In the genomic region with DNA sequence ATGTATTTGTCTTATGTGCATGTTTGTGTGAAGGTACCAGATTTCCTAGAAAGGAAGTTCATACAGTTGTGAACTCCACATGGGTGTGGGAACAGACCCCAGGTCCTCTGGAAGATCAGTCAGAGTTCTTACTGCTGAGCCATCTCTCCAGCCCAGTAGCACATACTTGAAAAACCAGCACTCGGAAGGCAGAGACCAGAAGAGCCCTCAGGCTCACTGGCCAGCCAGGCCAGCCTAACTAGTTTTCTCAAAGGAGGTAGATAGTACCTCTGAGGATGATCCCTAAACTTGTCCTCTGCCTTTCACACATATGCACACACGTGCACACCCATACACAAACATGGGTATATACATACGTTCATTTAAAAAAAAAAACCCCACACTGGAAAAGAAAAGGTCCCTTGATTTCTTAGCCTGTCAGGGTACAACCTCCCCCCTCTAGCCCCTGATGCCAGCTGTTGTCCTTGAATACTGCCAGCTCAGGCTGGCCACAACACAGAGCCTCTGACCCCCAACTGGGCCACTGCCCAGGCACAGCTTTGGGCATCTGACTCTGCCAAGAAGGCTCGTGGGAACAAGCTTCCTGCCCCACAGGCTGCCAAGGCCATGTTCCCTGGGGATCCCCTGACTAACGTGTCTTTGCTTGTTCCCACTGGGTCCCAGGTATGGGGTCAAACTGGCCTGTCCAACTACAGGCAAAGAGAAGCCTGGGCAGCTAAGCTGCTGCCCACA, we compare ENCODE assay signal across 9 mouse cellular contexts. TPM values are rescaled to one million over a fixed set of nuclear protein-coding genes. Genes with fewer than 3 reads are reported as not detected.
DNase-seq lines count a peak whose midpoint lies in the region; ATAC-seq and TF ChIP-seq lines count a peak whose summit lies in the region.
"Had no signal": no experiment of that assay in that cellular context is flagged by ENCODE, and none has a peak within 500 bp of the region (broad histone marks: within the 10 kb centered on the region; RNA-seq: fewer than 3 reads in every experiment).

No protein-coding gene starts in this region.

- TF ChIP-seq CTCF in heart, adult 2 months (IDR thresholded peaks at IDR 0.05) = no peak

- peak; percentile 33 for DNase-seq in kidney, postnatal 10 days
- DNase-seq in kidney, adult 18-20 months = no peak
- DNase-seq in adrenal gland, postnatal 36 days = peak; percentile 89 to 91
- DNase-seq in heart, adult 2 months = peak; percentile 72 to 83
- DNase-seq in left cerebral cortex, adult 9 months (ENCODE audit: low spot score in 2 of 2) = peak; percentile 23 to 47
- no peak for DNase-seq in MN1 (ENCODE audit: low spot score)

- TF ChIP-seq POLR2A in heart, adult 2 months (IDR thresholded peaks at IDR 0.05; ENCODE audit: insufficient read depth, low read depth, low read length) = no peak

- H3K27ac ChIP-seq in heart, adult 2 months = peak overlapping the region; percentile 27
- H3K27ac ChIP-seq in forebrain, embryonic 15.5 days (replicated peaks) = no peak overlapping the region

- H3K27me3 ChIP-seq in heart, adult 2 months (ENCODE audit: control insufficient read depth, insufficient read depth, low read length) = no peaks in the 10 kb centered on the region
- no peaks in the 10 kb centered on the region for H3K27me3 ChIP-seq in forebrain, embryonic 15.5 days

- intact Hi-C loops in heart, adult 2 months (cut with DNase I) = no loop called here

- H3K4me1 ChIP-seq in heart, adult 2 months (ENCODE audit: control insufficient read depth, insufficient read depth, low read length) = peaks cover 11% of the 10 kb centered on the region
- H3K4me1 ChIP-seq in forebrain, embryonic 15.5 days = peaks cover 15% of the 10 kb centered on the region

- H3K4me2 ChIP-seq in forebrain, embryonic 15.5 days (replicated peaks) = no peak overlapping the region

- no peak for ATAC-seq in forebrain, embryonic 15.5 days (replicated peaks)
- no peak for ATAC-seq in inflammation-experienced regulatory T-cells, adult 6 months

- no peaks in the 10 kb centered on the region for H3K79me2 ChIP-seq in heart, adult 2 months (replicated peaks; ENCODE audit: control insufficient read depth, insufficient read depth, low read length)

- H3K4me3 ChIP-seq in heart, adult 2 months = no peak overlapping the region
- no peak overlapping the region for H3K4me3 ChIP-seq in forebrain, embryonic 15.5 days

- H3K36me3 ChIP-seq in heart, adult 2 months (ENCODE audit: control insufficient read depth, insufficient read depth, low read length) = no peaks in the 10 kb centered on the region
- H3K36me3 ChIP-seq in forebrain, embryonic 15.5 days = no peaks in the 10 kb centered on the region
- H3K36me3 ChIP-seq: G1E had no signal

- no peaks in the 10 kb centered on the region for H3K9me3 ChIP-seq in forebrain, embryonic 15.5 days
- H3K9me3 ChIP-seq: G1E had no signal

- TF ChIP-seq EP300 in heart, adult 2 months (IDR thresholded peaks at IDR 0.05; ENCODE audit: insufficient read depth, low read depth, low read length) = 0 out of 2 replicates have a peak, but pooled peaks have one; percentile 71

- 48% methylated on average over 5 of the region's 5 CpGs for WGBS in heart, adult 2 months
- 62% methylated on average over 5 of the region's 5 CpGs for WGBS in forebrain, embryonic 15.5 days

- H3K9ac ChIP-seq in heart, adult 2 months (ENCODE audit: low read depth, low read length) = no peak overlapping the region
- no peak overlapping the region for H3K9ac ChIP-seq in forebrain, embryonic 15.5 days (replicated peaks)

RNA-seq across cellular contexts. Expression of a gene that starts 21.5 kb away (rescaled TPM):
- total RNA-seq in adrenal gland, postnatal 36 days (2021) = 10 to 100 TPM in 1 of 2 experiments, 1 to 10 TPM in 1; 9.1 to 13.0 TPM
- total RNA-seq in heart, adult 2 months (2021) = 1 to 10 TPM; 3.0 to 3.8 TPM
- polyA plus RNA-seq in heart, adult 2 months (2012; rRNA removed) = 2.9 and 6.6 TPM in 2 replicates
- 1.7 and 1.8 TPM in 2 replicates for polyA plus RNA-seq in forebrain, embryonic 15.5 days (2015; fragmentation: Nextera tagmentation; extraction: Ambion mirVana)
- polyA plus RNA-seq in inflammation-experienced regulatory T-cells, adult 6 months (2017; shearing (Covaris generic)) = under 1 TPM in 1 of 3 experiments, not detected in 2; 0.12 TPM
- polyA plus RNA-seq: G1E had no signal

RNA-seq across cellular contexts. Expression of a gene that starts 25.8 kb away (rescaled TPM):
- total RNA-seq in adrenal gland, postnatal 36 days (2021) = 1 to 10 TPM; 7.1 to 8.2 TPM
- 1 to 10 TPM; 1.2 to 1.4 TPM for total RNA-seq in heart, adult 2 months (2021)
- 1.3 and 2.0 TPM in 2 replicates for polyA plus RNA-seq in heart, adult 2 months (2012; rRNA removed)
- polyA plus RNA-seq in forebrain, embryonic 15.5 days (2015; fragmentation: Nextera tagmentation; extraction: Ambion mirVana) = 1.1 and 1.7 TPM in 2 replicates
- polyA plus RNA-seq in inflammation-experienced regulatory T-cells, adult 6 months (2017; shearing (Covaris generic)) = under 1 TPM; 0.37 to 0.63 (median 0.54) TPM

RNA-seq across cellular contexts. Expression of a gene that starts 44.0 kb away (rescaled TPM):
- total RNA-seq in adrenal gland, postnatal 36 days (2021) = under 1 TPM; 0.33 to 0.46 TPM
- under 1 TPM in 1 of 2 experiments, not detected in 1; 0.20 TPM for total RNA-seq in heart, adult 2 months (2021)
- polyA plus RNA-seq in heart, adult 2 months (2012; rRNA removed) = 0.47 and 0.59 TPM in 2 replicates
- 1.9 and 2.0 TPM in 2 replicates for polyA plus RNA-seq in forebrain, embryonic 15.5 days (2015; fragmentation: Nextera tagmentation; extraction: Ambion mirVana)
- polyA plus RNA-seq in inflammation-experienced regulatory T-cells, adult 6 months (2017; shearing (Covaris generic)) = 1 to 10 TPM in 1 of 3 experiments, under 1 TPM in 2; 0.28 to 1.5 (median 0.63) TPM

RNA-seq across cellular contexts. Expression of a gene that starts 51.8 kb away (rescaled TPM):
- 10 to 100 TPM; 79.8 TPM for total RNA-seq in adrenal gland, postnatal 36 days (2021)
- 100 to 1,000 TPM in 1 of 2 experiments, 10 to 100 TPM in 1; 85.1 to 102 TPM for total RNA-seq in heart, adult 2 months (2021)
- 38.8 and 51.5 TPM in 2 replicates for polyA plus RNA-seq in heart, adult 2 months (2012; rRNA removed)
- polyA plus RNA-seq in forebrain, embryonic 15.5 days (2015; fragmentation: Nextera tagmentation; extraction: Ambion mirVana) = 148 and 158 TPM in 2 replicates
- polyA plus RNA-seq in inflammation-experienced regulatory T-cells, adult 6 months (2017; shearing (Covaris generic)) = 100 to 1,000 TPM; 111 to 141 (median 119) TPM

RNA-seq across cellular contexts. Expression of a gene that starts 52.1 kb away (rescaled TPM):
- total RNA-seq in adrenal gland, postnatal 36 days (2021) = 100 to 1,000 TPM; 461 to 462 TPM
- 100 to 1,000 TPM; 307 to 341 TPM for total RNA-seq in heart, adult 2 months (2021)
- polyA plus RNA-seq in heart, adult 2 months (2012; rRNA removed) = 90.7 and 108 TPM in 2 replicates
- 763 and 830 TPM in 2 replicates for polyA plus RNA-seq in forebrain, embryonic 15.5 days (2015; fragmentation: Nextera tagmentation; extraction: Ambion mirVana)
- 1,000 to 10,000 TPM; 1,176 to 2,203 (median 2,023) TPM for polyA plus RNA-seq in inflammation-experienced regulatory T-cells, adult 6 months (2017; shearing (Covaris generic))

Comparison
In these comparisons a context has a peak if more than half of its experiments do, and no peak if none do; other contexts are left out.
1. DNase-seq: peak in kidney, postnatal 10 days (single experiment), adrenal gland, postnatal 36 days (2 of 2), heart, adult 2 months (2 of 2) and left cerebral cortex, adult 9 months (2 of 2); none in kidney, adult 18-20 months (single experiment) and MN1 (single experiment).